Mouse (Mus musculus): ENCODE measurements around the gene Klk1b27.
"Not testable (repeated sequence)": the region's sequence is repeated elsewhere in the genome, so short reads cannot be mapped to it uniquely, and the experiment has no call there.

Gene Klk1b27

GRCm38 (mm10) chr7:44051990-44052389 lies at the start of gene Klk1b27:
Gene Klk1b27 (plus strand): TSS chr7:44052290.
- not testable (repeated sequence) for DNase-seq (ENCODE audit: low spot score)

DNA sequence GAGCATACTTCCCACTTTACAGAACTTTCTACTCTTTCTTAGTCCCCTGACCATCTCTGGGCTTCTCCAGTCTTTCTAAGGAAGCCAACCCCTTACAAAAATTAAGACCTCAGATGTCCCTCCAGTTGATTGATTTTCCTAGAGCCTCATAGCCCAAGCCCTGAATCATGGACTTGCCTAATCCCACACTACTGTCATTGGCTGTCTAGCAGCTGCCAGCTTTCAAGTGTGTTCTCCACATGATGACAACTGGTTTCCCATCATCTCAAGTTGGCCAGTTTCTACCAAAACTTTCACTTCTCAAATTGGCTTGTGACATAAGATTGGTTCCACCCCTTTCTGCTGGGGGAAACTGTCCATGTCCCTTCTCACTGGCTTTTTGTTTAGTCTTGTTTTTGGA lies 47.2 kb upstream of the Klk1b27 start:
- no peak for DNase-seq (ENCODE audit: low spot score)

DNA sequence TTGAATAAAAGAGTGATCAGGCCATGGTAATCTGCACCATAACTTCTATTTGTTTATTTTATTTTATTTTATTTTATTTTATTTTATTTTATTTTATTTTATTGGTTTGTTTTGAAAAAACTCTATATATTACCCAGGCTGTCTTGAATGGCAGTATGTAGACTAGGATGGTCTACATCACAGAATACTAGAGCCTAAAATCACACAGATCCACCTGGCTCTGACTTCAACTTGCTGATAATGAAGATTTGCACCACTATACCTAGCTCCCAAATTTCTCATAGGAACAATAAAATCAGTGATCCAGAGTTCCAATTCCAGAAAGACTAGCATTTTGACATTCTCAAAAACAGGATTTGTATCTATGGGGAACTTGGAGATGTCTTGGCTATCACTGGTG lies 40.2 kb upstream of the Klk1b27 start, which contains the start of gene Klk1b26:
Gene Klk1b26 (plus strand): TSS at position 301 of the 400 bp plus-strand sequence.
- DNase-seq (ENCODE audit: low spot score): not testable (repeated sequence)

GRCm38 (mm10) chr7:44014666-44015065 lies 37.4 kb upstream of the Klk1b27 start:
- DNase-seq (ENCODE audit: low spot score): not testable (repeated sequence)

DNA sequence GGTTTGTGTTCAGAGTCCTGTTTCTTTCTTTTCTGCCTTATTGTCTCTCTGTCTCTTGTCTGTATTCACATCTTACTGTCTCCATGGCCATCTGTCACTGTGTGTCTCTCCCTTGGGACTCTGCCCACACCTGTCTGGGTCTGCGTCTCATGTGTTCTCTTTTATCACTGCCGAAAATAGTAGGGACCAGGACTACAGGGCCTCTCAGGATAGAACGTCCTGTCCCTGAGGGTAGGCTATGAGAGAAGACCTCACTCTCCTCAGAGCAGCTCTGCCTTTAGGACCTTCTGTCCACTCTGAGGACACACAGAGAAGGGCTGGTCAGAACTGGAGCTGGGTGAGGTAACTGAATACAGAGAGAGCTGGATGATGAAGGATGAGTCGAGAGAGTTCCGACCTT lies 37.0 kb upstream of the Klk1b27 start:
- no peak for DNase-seq (ENCODE audit: low spot score)

DNA sequence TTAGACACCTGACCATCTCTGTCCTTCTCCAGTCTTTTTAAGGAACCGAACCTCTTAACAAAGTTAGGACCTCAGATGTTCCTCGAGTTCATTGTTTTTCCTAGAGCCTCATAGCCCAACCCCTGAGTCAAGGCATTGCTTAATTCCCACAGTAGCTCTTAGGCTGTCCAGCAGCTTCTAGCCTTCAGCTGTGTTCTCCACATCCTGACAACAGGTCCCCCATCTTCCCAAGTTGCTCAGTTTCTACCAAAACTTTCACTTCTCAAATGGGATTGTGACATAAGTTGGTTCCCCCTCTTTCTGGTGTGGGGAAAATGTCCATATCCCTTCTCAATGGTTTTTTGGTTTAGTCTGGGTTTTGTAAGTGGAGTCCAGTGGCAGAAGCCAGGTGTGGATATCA lies 20.0 kb downstream of the Klk1b27 start:
- no peak for DNase-seq (ENCODE audit: low spot score)

DNA sequence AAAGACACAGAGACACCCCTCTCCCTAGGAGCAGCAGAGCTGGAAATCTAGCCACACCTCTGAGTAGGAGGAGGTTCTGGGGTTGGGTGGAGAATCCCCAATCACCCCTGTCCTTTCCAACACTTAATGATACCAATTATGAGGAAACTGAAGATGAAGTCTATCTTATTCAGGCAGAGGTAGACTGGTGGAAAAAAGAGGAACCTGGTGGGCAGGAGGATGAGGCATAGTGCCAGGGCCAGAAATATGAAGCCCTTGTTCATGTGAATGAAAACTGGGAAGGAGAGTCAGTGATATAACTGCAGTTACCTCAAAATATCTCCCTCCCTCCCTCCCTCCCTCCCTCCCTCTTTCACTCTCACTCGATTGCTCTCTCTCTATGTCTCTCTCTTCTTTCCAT lies 25.6 kb downstream of the Klk1b27 start:
- DNase-seq (ENCODE audit: low spot score): no peak

DNA sequence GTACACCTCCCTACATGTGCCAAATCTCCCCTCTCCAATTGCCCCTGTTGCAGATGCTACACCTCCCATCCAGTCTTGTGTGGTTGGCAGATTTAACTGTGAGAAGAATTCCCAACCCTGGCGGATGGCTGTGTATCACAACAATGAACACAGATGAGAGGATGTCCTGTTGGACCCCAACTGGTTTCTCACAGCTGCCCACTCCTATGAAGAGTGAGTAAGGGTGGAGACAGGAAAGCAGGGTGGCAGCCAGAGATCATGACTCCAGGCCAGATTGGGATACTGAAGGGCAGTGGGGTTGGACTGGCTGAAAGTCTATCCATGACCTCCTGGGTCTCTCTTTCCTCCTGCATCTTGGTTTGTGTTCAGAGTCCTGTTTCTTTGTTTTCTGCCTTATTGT lies 44.0 kb downstream of the Klk1b27 start:
- DNase-seq (ENCODE audit: low spot score): no peak

DNA sequence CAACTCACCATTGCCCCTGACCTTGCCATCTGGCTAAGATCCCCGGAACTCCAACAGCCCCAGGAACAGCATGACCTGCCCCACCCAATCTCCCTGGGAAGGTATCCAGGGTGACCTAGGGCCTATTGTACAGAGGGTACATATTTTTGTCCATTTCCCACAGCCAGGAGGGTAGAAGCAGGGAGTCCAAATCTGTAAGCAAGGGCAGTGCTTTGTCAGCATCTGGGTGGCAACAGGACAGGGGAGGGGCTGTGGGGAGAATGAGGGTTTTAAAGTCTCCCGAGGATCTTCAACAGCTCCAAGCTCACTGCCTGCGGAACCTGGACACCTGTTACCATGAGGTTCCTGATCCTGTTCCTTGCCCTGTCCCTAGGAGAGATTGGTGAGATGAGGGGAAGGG lies 49.9 kb downstream of the Klk1b27 start, which contains the start of gene Klk1b21:
Gene Klk1b21 (plus strand): TSS at position 301 of the 400 bp plus-strand sequence.
- DNase-seq (ENCODE audit: low spot score): not testable (repeated sequence)
